Mouse (Mus musculus) stomach, embryonic 15.5 days (tissue): Measurements from ENCODE around the gene Ccdc106. TPM values are rescaled to one million over a fixed set of nuclear protein-coding genes. Genes with fewer than 3 reads are reported as not detected.
"Not testable (repeated sequence)": the region's sequence is repeated elsewhere in the genome, so short reads cannot be mapped to it uniquely, and the experiment has no call there.

ENCODE experiments used
- ATAC-seq: fragments of 200-750 bp; cut with Nextera tagmentation; 2 replicates; pipeline ENCODE4 v1.8.0; 2017; ENCODE audit warnings: low read depth, moderate number of reproducible peaks, moderate TSS enrichment; ENCODE audit not compliant: insufficient read depth, low FRiP score
- H3K27ac ChIP-seq: fragments of 300-500 bp; sonication (generic); 2 replicates; pipeline ENCODE4 v1.5.1; 2015; ENCODE audit warnings: mild to moderate bottlenecking, inconsistent platforms
- H3K27me3 ChIP-seq: fragments of 300-500 bp; sonication (generic); replicated peaks from 2 replicates; pipeline ENCODE4 v1.6.1; 2015; ENCODE audit warnings: inconsistent platforms
- H3K36me3 ChIP-seq: fragments of 300-500 bp; sonication (generic); 2 replicates; pipeline ENCODE4 v1.6.1; 2015; ENCODE audit warnings: inconsistent platforms
- H3K4me1 ChIP-seq: fragments of 300-500 bp; sonication (generic); 2 replicates; pipeline ENCODE4 v1.6.1; 2015; ENCODE audit warnings: inconsistent platforms
- H3K4me2 ChIP-seq: fragments of 300-500 bp; sonication (generic); 2 replicates; pipeline ENCODE4 v1.6.1; 2015; ENCODE audit warnings: mild to moderate bottlenecking, inconsistent platforms
- H3K4me3 ChIP-seq: fragments of 300-500 bp; sonication (generic); replicated peaks from 2 replicates; pipeline ENCODE4 v1.5.1; 2015; ENCODE audit warnings: inconsistent platforms
- H3K9ac ChIP-seq: fragments of 300-500 bp; sonication (generic); 2 replicates; pipeline ENCODE4 v1.6.1; 2015; ENCODE audit warnings: inconsistent platforms
- H3K9me3 ChIP-seq: fragments of 300-500 bp; sonication (generic); 2 replicates; pipeline ENCODE4 v1.6.1; 2016; ENCODE audit warnings: inconsistent platforms
- WGBS: fragments of 180-500 bp; shearing (Covaris S2); methylation state at CpG from one replicate; pipeline ENCODE4 v1.1.7; 2015; 5-methylcytosine and 5-hydroxymethylcytosine counted together
- polyA plus RNA-seq: library from polyadenylated mRNA; unstranded; fragments of >200 nt; fragmentation: Nextera tagmentation; extraction: Ambion mirVana; gene quantifications from 2 replicates; pipeline ENCODE4 v1.2.1, GENCODE M21; 2015

The Ccdc106 gene
- polyA plus RNA-seq, 1 experiment from 2014 or later: 20.8 TPM

GRCm38 (mm10) chr7:5074984-5075383, 54.6 kb downstream of the Ccdc106 start:
- Histone ChIP-seq H3K36me3 (peaks cover 68% of the 10 kb centered on the region), H3K9me3 (no peaks in the 10 kb centered on the region), H3K4me1 (no peaks in the 10 kb centered on the region), H3K4me2 (no peak overlapping the region), H3K4me3 (no peak overlapping the region), H3K9ac (no peak overlapping the region), H3K27ac (no peak overlapping the region), H3K27me3 (no peaks in the 10 kb centered on the region)
- ATAC-seq: no peak
- 97% methylated on average over 5 of the region's 5 CpGs for WGBS

- Histone ChIP-seq H3K4me1 (peaks cover 9% of the 10 kb centered on the region), H3K4me2 (no peak overlapping the region), H3K27ac (no peak overlapping the region), H3K36me3 (peaks cover 51% of the 10 kb centered on the region), H3K27me3 (no peaks in the 10 kb centered on the region), H3K9me3 (no peaks in the 10 kb centered on the region), H3K4me3 (no peak overlapping the region), H3K9ac (no peak overlapping the region)
- no peak for ATAC-seq
- WGBS: 72% methylated on average over 2 of the region's 2 CpGs
Observed at GRCm38 (mm10) chr7:5076931-5077330, 56.6 kb downstream of the Ccdc106 start.

- WGBS: 42% methylated on average over 9 of the region's 13 CpGs
- H3K27me3 ChIP-seq, H3K9ac ChIP-seq, H3K9me3 ChIP-seq: not testable (repeated sequence)
- peak; percentile 9; the same call in 1 of the 2 replicates for ATAC-seq
- Histone ChIP-seq H3K36me3 (peaks cover 45% of the 10 kb centered on the region), H3K4me1 (peaks cover 12% of the 10 kb centered on the region), H3K4me2 (peak overlapping the region; percentile 78), H3K4me3 (peak overlapping the region; percentile 86), H3K27ac (peak overlapping the region; percentile 95; the same call in 1 of the 2 replicates)
Observed at GRCm38 (mm10) chr7:5079365-5080009, 59.1 kb downstream of the Ccdc106 start.

GRCm38 (mm10) chr7:5080010-5080751, 59.8 kb downstream of the Ccdc106 start, which contains the start of gene Epn1:
TSS of gene Epn1 (plus strand) at chr7:5080235.
- H3K4me2 ChIP-seq: peak within 1 kb of the TSS; percentile 78
- H3K27me3 ChIP-seq: no peaks in the 10 kb centered on the region
- WGBS: 1% methylated on average over 74 of the region's 81 CpGs
- H3K9me3 ChIP-seq: no peaks in the 10 kb centered on the region
- H3K9ac ChIP-seq: peak within 1 kb of the TSS; percentile 87
- ATAC-seq: peak; percentile 96
- peaks cover 12% of the 10 kb centered on the region for H3K4me1 ChIP-seq
- peak within 1 kb of the TSS; percentile 95 for H3K27ac ChIP-seq
- H3K36me3 ChIP-seq: peaks cover 40% of the 10 kb centered on the region
- H3K4me3 ChIP-seq: peak within 1 kb of the TSS; percentile 86

GRCm38 (mm10) chr7:5080815-5081214, 60.5 kb downstream of the Ccdc106 start:
- no peak for ATAC-seq
- 13% methylated on average over 6 of the region's 6 CpGs for WGBS
- Histone ChIP-seq H3K4me2 (peak overlapping the region; percentile 78), H3K4me3 (peak overlapping the region; percentile 86), H3K36me3 (peaks cover 44% of the 10 kb centered on the region), H3K9ac (peak overlapping the region; percentile 87), H3K9me3 (no peaks in the 10 kb centered on the region), H3K4me1 (peaks cover 12% of the 10 kb centered on the region), H3K27ac (peak overlapping the region; percentile 95), H3K27me3 (no peaks in the 10 kb centered on the region)

GRCm38 (mm10) chr7:5081241-5081640, 60.9 kb downstream of the Ccdc106 start:
- Histone ChIP-seq H3K4me3 (peak overlapping the region; percentile 86), H3K27ac (peak overlapping the region; percentile 95; the same call in 1 of the 2 replicates), H3K4me1 (peaks cover 12% of the 10 kb centered on the region), H3K9me3 (no peaks in the 10 kb centered on the region), H3K36me3 (peaks cover 41% of the 10 kb centered on the region), H3K4me2 (peak overlapping the region; percentile 78), H3K27me3 (no peaks in the 10 kb centered on the region), H3K9ac (peak overlapping the region; percentile 87; the same call in 1 of the 2 replicates)
- ATAC-seq: 0 out of 2 replicates have a peak, but pooled peaks have one; percentile 30
- 56% methylated on average over 6 of the region's 6 CpGs for WGBS

GRCm38 (mm10) chr7:5081939-5082338, 61.6 kb downstream of the Ccdc106 start:
- H3K4me3 ChIP-seq: no peak overlapping the region; the same call in 1 of the 2 replicates
- H3K27ac ChIP-seq: no peak overlapping the region
- WGBS: 83% methylated on average over 2 of the region's 2 CpGs
- peak overlapping the region; percentile 78 for H3K4me2 ChIP-seq
- no peaks in the 10 kb centered on the region for H3K9me3 ChIP-seq
- H3K36me3 ChIP-seq: peaks cover 34% of the 10 kb centered on the region
- H3K4me1 ChIP-seq: peaks cover 12% of the 10 kb centered on the region
- H3K9ac ChIP-seq: no peak overlapping the region
- ATAC-seq: no peak
- no peaks in the 10 kb centered on the region for H3K27me3 ChIP-seq

- Histone ChIP-seq H3K4me3 (no peak overlapping the region), H3K36me3 (peaks cover 23% of the 10 kb centered on the region), H3K27me3 (no peaks in the 10 kb centered on the region), H3K4me1 (peaks cover 12% of the 10 kb centered on the region), H3K4me2 (no peak overlapping the region), H3K9ac (no peak overlapping the region), H3K9me3 (no peaks in the 10 kb centered on the region), H3K27ac (0 out of 2 replicates have a peak overlapping the region, but pooled peaks have one; percentile 21)
- 84% methylated on average over 18 of the region's 18 CpGs for WGBS
- no peak for ATAC-seq
Observed at GRCm38 (mm10) chr7:5083325-5084105, 63.2 kb downstream of the Ccdc106 start.

- WGBS: 100% methylated on average over 1 of the region's 1 CpGs
- Histone ChIP-seq H3K27ac (no peak overlapping the region), H3K9ac (no peak overlapping the region), H3K36me3 (peaks cover 27% of the 10 kb centered on the region), H3K4me1 (peaks cover 12% of the 10 kb centered on the region), H3K9me3 (no peaks in the 10 kb centered on the region), H3K4me3 (no peak overlapping the region), H3K27me3 (no peaks in the 10 kb centered on the region), H3K4me2 (no peak overlapping the region)
- no peak for ATAC-seq
Observed at GRCm38 (mm10) chr7:5085512-5085911, 65.2 kb downstream of the Ccdc106 start.

GRCm38 (mm10) chr7:5086921-5087440, 66.6 kb downstream of the Ccdc106 start:
- H3K9me3 ChIP-seq: no peaks in the 10 kb centered on the region
- no peak overlapping the region for H3K9ac ChIP-seq
- no peak overlapping the region for H3K27ac ChIP-seq
- H3K36me3 ChIP-seq: peaks cover 39% of the 10 kb centered on the region
- peaks cover 2% of the 10 kb centered on the region for H3K4me1 ChIP-seq
- no peak overlapping the region for H3K4me2 ChIP-seq
- WGBS: 71% methylated on average over 5 of the region's 5 CpGs
- no peaks in the 10 kb centered on the region for H3K27me3 ChIP-seq
- ATAC-seq: no peak
- no peak overlapping the region for H3K4me3 ChIP-seq

- no peak overlapping the region for H3K27ac ChIP-seq
- H3K36me3 ChIP-seq: peaks cover 43% of the 10 kb centered on the region
Observed at GRCm38 (mm10) chr7:5087886-5088285, 67.5 kb downstream of the Ccdc106 start.

More at GRCm38 (mm10) chr7:5087886-5088285, 67.5 kb downstream of the Ccdc106 start:
- 83% methylated on average over 4 of the region's 4 CpGs for WGBS
- H3K4me2 ChIP-seq: no peak overlapping the region
- no peak overlapping the region for H3K9ac ChIP-seq
- H3K9me3 ChIP-seq: no peaks in the 10 kb centered on the region
- H3K27me3 ChIP-seq: no peaks in the 10 kb centered on the region
- ATAC-seq: no peak; the same call in 1 of the 2 replicates
- H3K4me1 ChIP-seq: no peaks in the 10 kb centered on the region
- H3K4me3 ChIP-seq: no peak overlapping the region
